Mouse (Mus musculus) megakaryocyte, embryonic 14.5 days (primary cell): ENCODE measurements around the gene Dennd1a. TPM values are rescaled to one million over a fixed set of nuclear protein-coding genes. Genes with fewer than 3 reads are reported as not detected.
A peak's percentile ranks its signal among the peaks of the same experiment; 100 is the strongest.

Experiments
- H3K27me3 ChIP-seq: replicated peaks from 2 replicates; pipeline ENCODE3; 2012; ENCODE audit warnings: inconsistent platforms
- H3K36me3 ChIP-seq: replicated peaks from 2 replicates; pipeline ENCODE3; 2012; ENCODE audit warnings: low read length, inconsistent platforms, mixed read lengths
- H3K4me1 ChIP-seq: 2 replicates; pipeline ENCODE4 v1.6.1; 2012; ENCODE audit warnings: inconsistent platforms
- H3K4me3 ChIP-seq: replicated peaks from 2 replicates; pipeline ENCODE3; 2012; ENCODE audit warnings: moderate library complexity, mild to moderate bottlenecking, inconsistent platforms
- H3K9me3 ChIP-seq: 2 replicates; pipeline ENCODE4 v1.6.1; 2012; ENCODE audit warnings: inconsistent platforms
- FLI1 ChIP-seq: IDR thresholded peaks from 2 replicates; pipeline ENCODE4 v1.6.1; 2012; ENCODE audit warnings: low read length, inconsistent platforms, mixed read lengths
- GATA1 ChIP-seq: IDR thresholded peaks from 3 replicates; pipeline ENCODE4 v1.6.1; 2012; ENCODE audit warnings: mixed read lengths, low read length, inconsistent platforms, borderline replicate concordance
- polyA plus RNA-seq: library from polyadenylated mRNA; stranded (reverse); fragments of >175 nt; gene quantifications from 2 replicates; pipeline ENCODE4 v1.2.3, GENCODE M21; 2012; ENCODE audit warnings: low replicate concordance; ENCODE audit not compliant: insufficient read depth

The Dennd1a gene
- polyA plus RNA-seq, 1 experiment = 25.6 TPM

GRCm38 (mm10) chr2:38176870-38177582, 110.2 kb downstream of the Dennd1a start:
- Histone ChIP-seq H3K4me1 (0 out of 2 replicates have a peak, but pooled peaks cover 2% of the 10 kb centered on the region), H3K9me3 (no peaks in the 10 kb centered on the region), H3K36me3 (no peaks in the 10 kb centered on the region), H3K27me3 (no peaks in the 10 kb centered on the region), H3K4me3 (no peak overlapping the region)
- TF ChIP-seq GATA1 (no peak), FLI1 (no peak)

- H3K27me3 ChIP-seq = no peaks in the 10 kb centered on the region
- H3K4me1 ChIP-seq = 0 out of 2 replicates have a peak, but pooled peaks cover 2% of the 10 kb centered on the region
- TF ChIP-seq GATA1 (no peak), FLI1 (no peak)
- no peaks in the 10 kb centered on the region for H3K9me3 ChIP-seq
- no peak overlapping the region for H3K4me3 ChIP-seq
- H3K36me3 ChIP-seq = no peaks in the 10 kb centered on the region
These were observed 111.9 kb downstream of the Dennd1a start for GRCm38 (mm10) chr2:38175276-38175675.

GRCm38 (mm10) chr2:38168606-38169005, 118.6 kb downstream of the Dennd1a start:
- H3K4me3 ChIP-seq = no peak overlapping the region

GRCm38 (mm10) chr2:38165966-38166365, 121.2 kb downstream of the Dennd1a start:
- Histone ChIP-seq H3K36me3 (no peaks in the 10 kb centered on the region), H3K4me1 (peaks cover 16% of the 10 kb centered on the region), H3K27me3 (no peaks in the 10 kb centered on the region), H3K4me3 (no peak overlapping the region), H3K9me3 (no peaks in the 10 kb centered on the region)
- TF ChIP-seq FLI1 (no peak), GATA1 (no peak)

More at GRCm38 (mm10) chr2:38168606-38169005, 118.6 kb downstream of the Dennd1a start:
- Histone ChIP-seq H3K4me1 (peaks cover 3% of the 10 kb centered on the region; the same call in 1 of the 2 replicates), H3K9me3 (no peaks in the 10 kb centered on the region), H3K27me3 (no peaks in the 10 kb centered on the region), H3K36me3 (no peaks in the 10 kb centered on the region)
- TF ChIP-seq GATA1 (no peak), FLI1 (no peak)

- no peaks in the 10 kb centered on the region for H3K27me3 ChIP-seq
- no peaks in the 10 kb centered on the region for H3K9me3 ChIP-seq
- H3K36me3 ChIP-seq = no peaks in the 10 kb centered on the region
- no peak for TF ChIP-seq GATA1
- no peak for TF ChIP-seq FLI1
- H3K4me1 ChIP-seq = peaks cover 18% of the 10 kb centered on the region
- peak overlapping the region; percentile 83 for H3K4me3 ChIP-seq
These were observed 122.7 kb downstream of the Dennd1a start for GRCm38 (mm10) chr2:38164326-38165035.

GRCm38 (mm10) chr2:38162486-38162885, 124.7 kb downstream of the Dennd1a start:
- Histone ChIP-seq H3K9me3 (no peaks in the 10 kb centered on the region), H3K4me1 (peaks cover 22% of the 10 kb centered on the region), H3K27me3 (no peaks in the 10 kb centered on the region), H3K36me3 (no peaks in the 10 kb centered on the region), H3K4me3 (no peak overlapping the region)
- no peak for TF ChIP-seq GATA1
- TF ChIP-seq FLI1 = no peak

- TF ChIP-seq FLI1 (no peak), GATA1 (no peak)
- Histone ChIP-seq H3K4me3 (peak overlapping the region; percentile 18), H3K9me3 (no peaks in the 10 kb centered on the region), H3K36me3 (no peaks in the 10 kb centered on the region), H3K4me1 (peaks cover 22% of the 10 kb centered on the region), H3K27me3 (no peaks in the 10 kb centered on the region)
These were observed 125.7 kb downstream of the Dennd1a start for GRCm38 (mm10) chr2:38161484-38161883.

GRCm38 (mm10) chr2:38159736-38160135, 127.5 kb downstream of the Dennd1a start:
- Histone ChIP-seq H3K4me3 (no peak overlapping the region), H3K9me3 (no peaks in the 10 kb centered on the region), H3K36me3 (no peaks in the 10 kb centered on the region), H3K4me1 (peaks cover 22% of the 10 kb centered on the region), H3K27me3 (no peaks in the 10 kb centered on the region)
- TF ChIP-seq FLI1 = no peak
- no peak for TF ChIP-seq GATA1

GRCm38 (mm10) chr2:38157002-38157401, 130.2 kb downstream of the Dennd1a start:
- H3K27me3 ChIP-seq = no peaks in the 10 kb centered on the region

GRCm38 (mm10) chr2:38156001-38156400, 131.2 kb downstream of the Dennd1a start:
- no peak overlapping the region for H3K4me3 ChIP-seq
- no peak for TF ChIP-seq GATA1
- no peak for TF ChIP-seq FLI1

More at GRCm38 (mm10) chr2:38157002-38157401, 130.2 kb downstream of the Dennd1a start:
- TF ChIP-seq GATA1 = no peak
- no peak for TF ChIP-seq FLI1
- Histone ChIP-seq H3K4me3 (no peak overlapping the region), H3K9me3 (no peaks in the 10 kb centered on the region), H3K36me3 (no peaks in the 10 kb centered on the region), H3K4me1 (peaks cover 16% of the 10 kb centered on the region)

More at GRCm38 (mm10) chr2:38156001-38156400, 131.2 kb downstream of the Dennd1a start:
- no peaks in the 10 kb centered on the region for H3K9me3 ChIP-seq
- H3K4me1 ChIP-seq = peaks cover 7% of the 10 kb centered on the region; the same call in 1 of the 2 replicates
- H3K36me3 ChIP-seq = no peaks in the 10 kb centered on the region
- no peaks in the 10 kb centered on the region for H3K27me3 ChIP-seq
